Mouse (Mus musculus): ENCODE results near the gene Tbccd1.

Tbccd1 gene

GRCm38 (mm10) chr16:22872397-22872796, 14.9 kb upstream of the Tbccd1 start:
- no peak for DNase-seq (ENCODE audit: low read depth, low spot score)

- DNase-seq (ENCODE audit: low read depth, low spot score), result no peak
Measured at GRCm38 (mm10) chr16:22856773-22857172, 696 bp downstream of the Tbccd1 start.

GRCm38 (mm10) chr16:22852709-22853108, 4.8 kb downstream of the Tbccd1 start:
- no peak for DNase-seq (ENCODE audit: low read depth, low spot score)

GRCm38 (mm10) chr16:22848331-22848730, 9.1 kb downstream of the Tbccd1 start:
- DNase-seq (ENCODE audit: low read depth, low spot score), result no peak

- no peak for DNase-seq (ENCODE audit: low read depth, low spot score)
Measured at GRCm38 (mm10) chr16:22847686-22848085, 9.8 kb downstream of the Tbccd1 start.

- DNase-seq (ENCODE audit: low read depth, low spot score), result no peak
Measured at GRCm38 (mm10) chr16:22845481-22845880, 12.0 kb downstream of the Tbccd1 start.

GRCm38 (mm10) chr16:22844834-22845233, 12.6 kb downstream of the Tbccd1 start:
- DNase-seq (ENCODE audit: low read depth, low spot score), result no peak

- DNase-seq (ENCODE audit: low read depth, low spot score), result peak; percentile 64
Measured at GRCm38 (mm10) chr16:22844061-22844801, 13.2 kb downstream of the Tbccd1 start.

GRCm38 (mm10) chr16:22842871-22843270, 14.6 kb downstream of the Tbccd1 start:
- DNase-seq (ENCODE audit: low read depth, low spot score), result no peak

- no peak for DNase-seq (ENCODE audit: low read depth, low spot score)
Measured at GRCm38 (mm10) chr16:22839146-22839857, 18.2 kb downstream of the Tbccd1 start.

GRCm38 (mm10) chr16:22832932-22833525, 24.4 kb downstream of the Tbccd1 start:
- DNase-seq (ENCODE audit: low read depth, low spot score), result no peak

- DNase-seq (ENCODE audit: low read depth, low spot score), result no peak
Measured at GRCm38 (mm10) chr16:22820731-22821130, 36.7 kb downstream of the Tbccd1 start.

GRCm38 (mm10) chr16:22811477-22811876, 46.0 kb downstream of the Tbccd1 start, which contains the start of gene Crygs:
Gene Crygs (minus strand): TSS chr16:22811577.
- no peak for DNase-seq (ENCODE audit: low read depth, low spot score)

GRCm38 (mm10) chr16:22807468-22808070, 49.9 kb downstream of the Tbccd1 start:
- DNase-seq (ENCODE audit: low read depth, low spot score), result no peak

- no peak for DNase-seq (ENCODE audit: low read depth, low spot score)
Measured at GRCm38 (mm10) chr16:22802786-22803185, 54.7 kb downstream of the Tbccd1 start.

GRCm38 (mm10) chr16:22800849-22801109, 56.7 kb downstream of the Tbccd1 start:
- DNase-seq (ENCODE audit: low read depth, low spot score), result no peak

- no peak for DNase-seq (ENCODE audit: low read depth, low spot score)
Measured at GRCm38 (mm10) chr16:22800026-22800848, 57.2 kb downstream of the Tbccd1 start.

GRCm38 (mm10) chr16:22798520-22798919, 58.9 kb downstream of the Tbccd1 start:
- DNase-seq (ENCODE audit: low read depth, low spot score), result no peak

- no peak for DNase-seq (ENCODE audit: low read depth, low spot score)
Measured at GRCm38 (mm10) chr16:22797521-22797920, 59.9 kb downstream of the Tbccd1 start.

GRCm38 (mm10) chr16:22795497-22795896, 62.0 kb downstream of the Tbccd1 start:
- no peak for DNase-seq (ENCODE audit: low read depth, low spot score)

GRCm38 (mm10) chr16:22791235-22791634, 66.2 kb downstream of the Tbccd1 start:
- no peak for DNase-seq (ENCODE audit: low read depth, low spot score)

All from embryo, embryonic 11.5 days (tissue).